Mouse (Mus musculus) R1 (cell line): ENCODE measurements around the gene Zfp423.

Experiments used
- DNase-seq: peaks from one replicate; pipeline ENCODE4 v3.0.0-alpha.2; 2018; ENCODE audit warnings: low read depth, low spot score

The Zfp423 gene

DNA sequence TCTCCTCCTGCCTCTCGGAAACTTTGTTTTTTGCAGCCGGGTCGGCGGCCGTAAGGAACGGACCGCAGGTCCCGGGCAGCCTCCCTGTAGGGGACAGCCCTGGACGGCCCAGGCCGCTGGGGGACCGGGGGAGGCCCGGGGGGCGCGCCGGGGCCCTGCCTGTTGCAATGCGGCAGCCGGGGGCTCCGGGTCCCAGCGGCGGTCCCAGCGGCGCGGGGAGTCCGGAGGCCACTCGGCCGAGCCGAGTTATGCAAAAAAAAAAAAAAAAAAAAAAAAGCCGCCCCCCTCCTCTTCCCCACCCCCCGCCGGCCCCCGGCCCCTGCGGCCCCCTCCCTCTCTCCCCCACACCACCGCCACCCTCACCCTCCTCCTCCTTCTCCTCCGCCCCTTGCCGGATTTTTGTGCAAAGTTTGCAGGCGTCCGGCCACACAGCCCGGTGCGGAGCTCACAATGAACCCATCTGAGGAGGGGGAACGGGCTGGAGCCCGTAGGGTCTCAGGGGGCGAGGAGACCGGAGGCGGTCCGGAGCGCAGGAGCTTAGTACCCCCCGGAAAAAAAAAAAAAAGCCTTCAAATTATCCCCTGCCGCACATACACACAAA is at the start of gene Zfp423:
Gene Zfp423 (minus strand): TSS at position 276 of the 601 bp plus-strand sequence.
- DNase-seq: peak; percentile 69

DNA sequence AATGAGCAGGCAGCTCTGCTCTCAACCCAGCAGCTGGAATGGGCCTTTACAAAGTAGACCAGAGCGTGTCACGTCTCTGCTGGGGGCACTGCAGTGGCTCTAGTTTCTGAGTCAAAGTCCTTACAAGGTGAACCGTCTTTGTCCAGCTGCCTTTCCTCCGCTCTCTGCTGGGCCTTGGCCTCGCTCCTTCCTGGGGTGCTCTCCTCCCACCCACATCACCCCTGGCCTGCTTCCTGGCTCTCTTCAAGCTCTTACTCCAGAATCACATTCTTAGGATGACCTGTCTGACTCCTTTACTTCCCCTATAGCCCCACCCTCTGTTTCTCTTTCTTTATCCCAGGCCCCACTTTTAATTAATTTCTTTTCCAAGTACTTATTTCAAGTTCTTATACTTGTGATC is 47.4 kb upstream of the Zfp423 start:
- DNase-seq: no peak

DNA sequence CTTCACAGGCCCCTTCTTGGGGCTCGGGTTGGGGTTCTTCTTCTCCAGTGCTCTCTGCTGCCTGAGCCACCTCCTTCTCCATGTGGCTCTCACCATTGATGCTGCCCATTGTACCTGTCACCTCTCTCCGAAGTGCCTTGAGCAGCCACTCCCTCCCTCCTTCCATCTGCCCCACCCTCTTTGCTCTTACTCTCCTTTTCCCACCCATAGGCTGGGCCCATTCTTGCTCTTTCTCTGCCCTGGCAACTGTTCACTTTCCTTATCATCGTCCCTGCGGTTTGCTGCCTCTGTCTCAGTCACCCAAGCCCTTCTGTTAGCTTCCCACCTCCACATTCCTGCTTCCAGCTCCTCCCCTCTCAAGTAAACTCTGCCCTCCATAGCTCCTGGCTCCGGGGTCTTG is 25.4 kb upstream of the Zfp423 start:
- peak; percentile 75 for DNase-seq

DNA sequence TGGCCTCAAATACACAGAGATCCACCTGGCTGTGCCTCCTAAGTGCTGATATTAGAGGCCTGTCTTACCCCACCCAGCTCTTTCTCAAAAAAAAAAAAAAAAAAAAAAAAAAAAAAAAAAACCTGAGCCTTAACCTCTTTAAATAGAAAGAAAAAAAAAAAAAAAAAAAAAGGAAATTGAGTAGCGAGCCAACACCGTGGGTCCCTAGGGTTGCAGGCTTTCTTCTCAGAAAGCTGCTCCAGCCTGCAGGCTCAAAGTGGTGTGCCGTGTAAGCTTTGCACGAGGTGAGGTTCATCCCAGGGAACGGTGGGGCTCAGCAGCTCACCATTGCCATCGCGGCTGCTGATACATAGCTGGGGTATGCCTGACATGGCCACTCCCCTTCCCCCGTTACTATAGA is 24.6 kb upstream of the Zfp423 start:
- peak; percentile 75 for DNase-seq

DNA sequence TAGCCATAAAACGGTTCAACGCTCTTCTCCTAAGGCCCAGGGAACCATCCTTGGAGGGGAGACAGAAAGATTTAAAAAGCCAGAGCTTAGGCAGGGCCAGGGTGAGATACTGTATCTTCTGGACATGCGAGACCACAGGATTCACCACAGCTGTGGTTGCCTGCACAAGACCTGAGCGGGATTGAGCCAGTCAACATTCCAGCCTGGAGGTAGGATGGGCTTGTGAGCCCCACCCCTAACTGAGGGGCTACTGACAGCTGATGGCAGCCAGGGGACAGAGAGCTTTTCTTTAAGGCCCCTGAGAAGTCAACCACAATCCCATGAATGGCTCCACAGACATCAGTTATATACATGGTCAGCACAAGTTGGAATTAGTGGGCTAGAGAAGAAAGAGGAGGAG is 23.5 kb upstream of the Zfp423 start:
- DNase-seq: peak; percentile 89

DNA sequence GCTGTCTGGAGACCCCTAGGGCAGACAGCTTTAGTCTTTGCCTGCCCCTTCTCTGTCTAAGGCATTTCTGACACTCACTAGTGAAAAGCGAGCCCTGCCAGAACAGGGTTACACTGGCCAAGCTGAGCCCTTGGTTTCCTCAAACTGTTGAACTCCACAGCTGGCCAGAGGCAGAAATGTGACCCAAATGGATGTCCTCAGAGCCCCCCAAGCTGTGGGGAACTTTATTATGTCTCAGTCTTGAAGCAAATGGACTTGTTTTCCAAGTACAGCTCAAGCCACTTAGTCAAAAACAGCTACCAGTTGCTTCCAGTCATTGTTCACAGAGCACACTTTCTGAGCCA is 16.0 kb upstream of the Zfp423 start:
- no peak for DNase-seq

DNA sequence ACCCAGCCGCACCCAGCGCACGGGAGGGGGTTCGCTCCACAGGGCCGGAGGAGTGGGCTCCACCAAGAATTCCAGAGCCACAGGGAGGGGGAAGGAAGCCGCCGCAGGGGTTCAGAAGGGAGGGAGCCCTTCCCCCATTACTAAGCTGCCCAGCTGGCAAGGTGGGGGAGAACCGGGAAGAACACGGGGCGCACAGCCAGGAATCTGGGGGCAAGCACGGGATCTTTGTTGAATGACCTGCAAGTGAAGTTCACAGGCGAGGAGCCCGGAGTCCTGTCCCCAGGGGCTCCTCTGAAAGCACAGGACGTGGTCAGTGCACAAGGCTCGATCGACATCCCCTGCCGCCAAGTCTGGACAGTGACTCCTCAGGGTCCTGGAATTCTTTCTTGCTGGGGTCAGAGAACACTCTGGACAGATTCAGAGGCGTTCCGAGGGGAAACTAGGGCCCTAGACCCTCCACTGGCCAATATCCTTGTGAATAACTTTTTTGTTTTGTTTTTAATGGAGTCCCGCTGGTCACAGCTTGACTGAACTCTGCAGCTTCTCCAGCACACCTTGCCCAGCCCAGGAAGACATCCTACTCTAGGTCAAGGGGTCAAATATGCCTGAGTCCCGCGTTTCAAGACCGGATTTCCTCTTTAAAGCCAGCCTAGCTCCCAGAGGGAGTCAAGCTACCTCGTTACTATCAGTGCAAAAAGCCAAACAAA is 15.5 kb upstream of the Zfp423 start:
- peak; percentile 99 for DNase-seq

DNA sequence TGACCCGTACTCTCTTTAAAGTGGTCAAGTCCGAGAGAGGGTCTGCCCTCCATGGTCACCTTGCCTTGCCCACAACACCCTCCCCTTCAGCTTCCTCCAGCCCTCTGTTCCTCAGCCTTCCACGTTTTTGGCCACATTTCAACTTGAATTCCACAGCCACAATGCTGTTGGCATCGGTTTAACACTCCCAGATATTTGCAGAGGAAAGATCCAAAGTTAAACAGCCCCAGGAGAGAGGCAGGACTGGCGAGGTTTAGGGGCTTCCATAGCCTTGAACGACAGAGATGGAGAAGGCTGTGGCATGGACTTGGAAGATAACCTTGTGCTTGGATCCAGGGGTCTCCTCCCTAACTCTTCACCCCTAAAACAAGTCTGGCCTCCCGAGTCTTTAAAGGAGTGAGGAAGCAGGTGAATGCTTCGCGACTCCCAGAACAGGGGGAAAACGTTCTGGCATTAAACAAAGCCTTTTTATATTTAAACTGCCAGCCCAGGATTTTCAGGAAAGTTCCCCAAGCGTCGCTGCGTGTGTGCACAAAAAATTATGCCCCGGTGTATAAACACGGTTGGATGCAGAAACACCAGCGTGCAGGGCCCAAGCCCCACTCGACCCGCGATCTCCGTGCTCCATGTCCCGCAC is 14.8 kb upstream of the Zfp423 start:
- DNase-seq: no peak

DNA sequence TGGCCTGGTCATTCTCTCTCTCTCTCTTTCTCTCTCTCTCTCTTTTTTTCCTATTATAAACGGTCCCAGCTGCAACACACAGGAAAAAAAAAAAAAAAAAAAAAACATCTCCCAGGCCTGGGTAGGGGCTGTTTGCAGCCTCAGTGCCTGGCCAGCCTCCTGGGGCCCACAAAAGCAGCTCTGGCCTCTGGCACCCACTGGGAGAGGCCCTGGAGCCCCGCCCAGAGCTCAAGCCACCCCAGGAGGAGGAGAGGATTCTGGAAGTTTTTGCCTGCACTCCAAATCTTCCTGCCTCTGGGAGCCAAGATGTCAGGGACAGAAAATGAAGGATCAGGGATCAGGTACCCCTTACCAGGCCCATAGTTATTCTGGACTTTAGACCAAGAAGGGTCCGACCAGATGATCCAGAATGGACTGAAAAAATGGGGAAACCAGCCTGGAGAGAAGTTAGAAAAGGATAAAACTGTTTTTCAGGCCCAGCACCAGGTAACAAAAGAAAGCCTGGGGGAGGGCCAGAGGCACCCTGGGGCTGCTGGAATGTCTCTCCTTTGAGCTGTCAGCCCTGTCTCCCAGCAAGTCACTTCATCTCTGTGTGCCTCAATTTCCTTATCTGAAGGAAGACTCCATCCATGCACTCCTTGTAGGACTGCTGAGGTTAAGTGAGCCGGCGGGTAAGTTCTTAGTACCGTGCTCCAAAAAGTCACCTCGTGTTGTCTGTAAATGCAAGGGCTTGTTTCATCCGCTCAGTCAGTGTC is 8.6 kb upstream of the Zfp423 start:
- peak; percentile 81 for DNase-seq

DNA sequence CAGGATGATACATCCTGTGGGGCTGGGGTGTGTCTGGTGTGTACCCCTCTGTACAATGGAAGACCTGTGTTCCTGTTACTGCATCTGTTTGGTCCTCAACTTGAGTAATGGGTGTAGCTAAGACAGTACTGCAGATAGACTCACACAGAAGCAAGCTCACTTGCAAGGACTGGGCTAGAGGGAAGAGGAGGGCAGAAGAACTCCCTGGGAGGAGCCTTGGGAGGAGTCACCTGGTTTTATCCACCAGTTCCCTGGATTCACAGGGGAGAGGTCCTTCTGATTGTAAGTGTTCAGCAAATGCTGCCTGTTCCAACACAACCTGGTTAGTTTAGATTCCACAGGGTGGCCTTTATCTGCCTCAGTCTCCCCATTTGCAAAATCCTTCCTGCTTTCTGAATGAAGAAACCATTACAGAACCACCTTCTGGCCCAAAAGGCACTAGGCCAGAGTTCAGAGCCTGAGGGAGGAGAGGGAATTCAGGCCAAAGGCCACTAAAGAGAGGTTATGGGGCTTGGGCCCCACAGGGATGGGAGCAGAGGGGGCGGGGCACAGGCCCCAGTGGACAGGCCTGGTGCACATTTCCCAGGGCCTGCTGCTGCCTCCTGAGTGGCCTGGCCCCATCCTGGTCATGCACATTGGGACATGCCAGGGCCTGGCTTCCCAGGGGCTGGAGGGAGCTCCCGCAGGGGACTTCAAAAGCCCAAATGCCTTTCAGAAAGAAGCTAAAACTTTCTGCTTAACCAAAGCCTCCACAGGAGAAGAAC is 7.8 kb upstream of the Zfp423 start:
- peak; percentile 61 for DNase-seq

DNA sequence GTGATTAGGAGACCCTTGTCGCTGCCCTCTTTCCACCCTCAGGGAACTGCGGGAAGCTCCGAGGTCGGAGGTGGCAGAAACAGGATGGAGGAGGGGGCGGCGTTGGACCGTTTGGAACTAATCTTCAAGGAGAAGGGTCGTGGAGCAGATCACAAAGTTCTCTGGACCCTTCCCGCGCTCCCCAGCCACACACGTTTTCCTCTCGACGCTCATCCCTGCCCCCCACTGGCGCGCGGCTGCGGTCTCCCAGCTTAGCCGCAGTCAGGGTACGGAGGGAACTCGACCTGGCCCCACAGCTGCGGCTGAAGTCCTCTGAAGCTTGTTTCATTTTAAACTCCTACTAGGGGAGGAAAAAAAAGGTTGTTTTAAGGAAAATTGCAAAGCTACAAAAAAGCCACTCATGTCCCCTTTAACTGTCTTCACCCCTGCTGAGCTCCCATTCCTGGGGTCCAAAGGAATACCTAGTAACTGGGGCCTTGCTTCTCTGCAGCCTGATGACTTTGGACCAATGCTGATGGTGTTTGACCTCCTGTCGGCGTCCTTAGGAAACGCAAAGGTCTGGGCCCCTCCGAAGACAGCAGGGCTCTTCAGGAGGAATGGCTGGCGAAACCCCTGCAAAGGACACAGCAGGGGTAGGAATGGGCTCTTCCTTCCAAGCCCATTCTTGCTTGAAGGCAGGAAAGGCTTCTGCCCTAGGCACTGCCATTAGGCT is 3.3 kb upstream of the Zfp423 start:
- DNase-seq: peak; percentile 67

DNA sequence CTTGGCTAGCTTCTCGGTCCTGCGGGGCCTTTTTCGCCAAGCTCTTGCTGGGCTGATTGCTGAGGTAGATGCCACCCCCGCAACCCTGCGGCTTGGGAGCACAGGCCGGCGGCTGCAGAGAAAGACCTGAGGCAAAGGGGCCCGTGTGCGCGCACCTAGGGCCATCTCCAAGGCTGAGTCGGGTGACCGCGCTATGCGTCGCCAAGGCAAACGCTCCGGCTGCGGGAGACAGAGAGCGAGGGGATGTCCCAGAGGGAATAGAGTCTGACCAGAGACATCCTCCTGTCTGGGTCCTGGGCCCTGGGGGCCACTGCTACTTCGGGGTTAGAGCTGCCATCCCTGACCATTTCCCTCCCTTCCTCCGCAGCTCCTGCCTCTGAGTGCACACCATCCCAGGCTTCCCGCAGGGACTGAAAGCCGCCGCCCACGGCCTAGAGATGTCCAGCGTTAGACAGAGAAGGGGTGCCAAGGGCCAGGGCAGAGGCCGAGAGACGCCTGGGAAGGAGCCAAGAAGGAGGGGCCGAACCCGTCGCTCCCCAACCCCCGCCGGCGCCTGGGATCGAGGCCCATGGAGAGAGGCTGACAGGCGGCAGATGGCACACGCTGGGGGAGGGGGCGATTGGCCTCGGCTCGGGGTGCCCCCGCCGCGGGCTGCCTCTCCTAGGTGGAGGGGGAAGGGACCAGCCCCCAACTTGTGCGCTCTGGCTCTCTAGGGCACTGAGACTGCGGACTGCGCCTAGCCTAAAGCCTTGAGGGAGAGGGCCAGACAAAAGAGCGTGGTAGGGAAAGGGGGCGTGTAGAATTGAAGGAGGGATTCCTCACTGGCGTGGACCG is 2.5 kb upstream of the Zfp423 start:
- peak; percentile 68 for DNase-seq

DNA sequence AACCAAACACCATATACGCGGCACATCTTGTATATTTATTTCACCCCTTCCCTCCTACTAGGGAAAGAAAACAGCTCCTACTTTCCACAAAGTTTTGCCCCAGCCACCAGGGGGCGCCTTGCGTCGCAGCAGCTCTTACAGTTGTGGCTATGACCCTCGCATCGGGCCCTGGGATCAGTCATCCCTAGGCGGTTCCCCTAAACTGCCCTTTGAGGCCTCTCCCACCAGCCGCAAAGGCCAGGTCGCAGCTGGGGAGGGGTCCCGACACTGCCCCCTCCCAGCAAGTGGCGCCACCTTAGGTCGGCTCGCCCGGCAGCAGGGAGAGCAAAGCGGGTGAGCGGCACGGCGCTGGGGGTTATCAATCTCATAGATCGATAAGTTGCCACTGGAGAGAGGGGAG is 1.7 kb upstream of the Zfp423 start:
- DNase-seq: peak; percentile 84

DNA sequence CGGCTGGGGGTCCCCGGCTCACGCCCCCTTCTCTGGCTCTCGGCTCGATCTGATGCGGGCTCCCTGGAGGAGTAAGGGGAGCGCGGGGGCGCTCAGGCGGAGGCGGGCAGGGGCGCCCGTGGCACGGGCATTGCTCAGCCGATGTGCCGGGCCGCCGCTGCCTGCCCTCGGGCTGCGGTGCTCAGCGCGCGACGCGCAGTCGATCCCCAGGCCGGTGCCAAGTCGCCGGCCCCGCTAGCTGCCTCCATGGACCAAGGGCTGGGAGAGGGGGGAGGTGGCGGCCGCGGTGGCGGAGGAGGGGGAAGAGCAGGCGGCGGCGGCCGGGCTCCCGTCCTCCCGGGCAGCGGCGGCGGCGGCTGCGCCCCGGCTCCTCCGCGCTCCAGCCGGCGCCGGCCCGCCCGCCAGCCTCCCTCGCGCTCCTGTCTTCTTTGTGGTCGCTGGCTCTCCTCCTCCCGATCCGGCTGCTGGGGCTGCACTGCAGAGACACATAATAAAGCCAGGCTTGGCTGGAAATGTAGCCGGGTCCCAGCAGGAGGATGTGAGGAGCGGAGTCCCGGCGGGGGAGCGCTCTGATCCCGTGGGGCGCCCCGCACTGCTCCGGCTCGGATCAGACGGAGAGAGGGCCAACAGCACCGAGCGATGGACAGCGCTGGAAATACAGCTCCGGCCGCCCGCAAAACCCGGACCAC is 810 bp upstream of the Zfp423 start:
- peak; percentile 71 for DNase-seq

DNA sequence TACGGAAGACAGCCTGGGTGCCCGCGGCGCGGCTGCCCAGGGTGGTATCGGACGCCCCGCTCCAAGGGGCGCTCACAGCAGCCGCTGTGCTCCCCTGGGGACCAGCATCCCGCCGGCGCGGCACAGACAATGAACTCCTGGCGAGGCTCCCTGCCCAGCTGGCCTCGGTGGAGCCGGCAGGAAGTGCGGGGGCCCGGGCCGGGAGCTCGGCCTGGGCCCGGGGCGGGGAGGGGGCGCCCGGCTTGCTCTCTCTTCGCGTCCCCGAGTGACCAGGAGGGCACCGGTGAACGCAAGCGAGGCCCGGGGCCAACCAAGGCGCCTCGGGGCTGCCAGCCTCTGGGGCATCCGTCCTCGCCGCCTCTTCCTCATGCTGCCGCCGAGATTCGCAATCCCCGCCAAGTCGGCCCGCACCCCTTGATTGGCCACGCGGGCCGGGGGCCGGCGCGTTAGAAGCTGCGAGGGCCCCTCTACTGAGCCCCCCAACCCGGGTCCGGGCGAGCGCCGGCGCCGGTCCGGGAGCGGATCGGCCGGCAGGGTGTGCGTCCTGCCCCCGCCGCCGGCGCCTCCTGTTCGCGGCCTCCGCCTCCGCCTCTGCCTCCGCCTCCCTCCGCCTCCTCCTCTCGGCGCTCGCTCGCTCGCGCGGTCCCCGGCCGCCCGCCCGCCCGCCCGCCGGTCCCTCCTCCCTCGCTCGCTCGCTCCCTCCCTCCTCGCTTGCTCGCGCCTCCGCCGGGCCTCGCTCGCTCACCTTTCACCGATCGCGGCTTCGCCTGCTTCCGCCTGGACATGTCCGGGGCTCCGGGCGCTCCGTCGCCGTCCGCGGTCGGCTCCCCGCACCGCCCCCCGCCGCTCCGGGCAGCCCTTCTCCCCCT is 710 bp downstream of the Zfp423 start:
- peak; percentile 42 for DNase-seq

DNA sequence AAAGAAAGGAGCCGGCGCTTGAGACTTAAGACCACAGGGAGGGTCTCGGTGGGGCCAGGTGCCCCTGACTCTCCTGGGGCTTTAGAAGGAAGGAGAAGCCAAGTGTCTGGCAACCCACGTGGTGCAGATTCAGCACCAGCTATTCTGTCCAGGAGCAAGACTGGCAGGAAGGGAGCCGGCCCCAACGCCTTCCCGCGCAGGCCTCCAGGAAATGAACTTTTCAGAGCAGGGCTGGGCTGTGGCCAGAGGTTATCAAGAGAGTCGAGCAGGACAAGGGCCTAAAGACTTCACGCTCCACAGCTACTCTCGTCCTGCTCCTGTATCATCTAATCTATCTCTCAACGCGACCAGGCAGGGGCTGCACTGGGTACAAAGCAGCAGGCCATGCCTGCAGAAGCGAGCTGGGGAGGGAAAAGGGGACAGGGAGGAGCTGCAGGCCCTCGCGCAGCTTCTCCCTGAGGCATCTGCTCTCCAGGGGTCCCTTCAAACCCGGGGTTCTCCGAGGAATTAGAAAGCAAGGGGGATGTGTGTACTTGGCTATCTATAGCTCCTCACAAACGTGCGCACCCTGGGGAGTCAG is 1.4 kb downstream of the Zfp423 start:
- peak; percentile 73 for DNase-seq

DNA sequence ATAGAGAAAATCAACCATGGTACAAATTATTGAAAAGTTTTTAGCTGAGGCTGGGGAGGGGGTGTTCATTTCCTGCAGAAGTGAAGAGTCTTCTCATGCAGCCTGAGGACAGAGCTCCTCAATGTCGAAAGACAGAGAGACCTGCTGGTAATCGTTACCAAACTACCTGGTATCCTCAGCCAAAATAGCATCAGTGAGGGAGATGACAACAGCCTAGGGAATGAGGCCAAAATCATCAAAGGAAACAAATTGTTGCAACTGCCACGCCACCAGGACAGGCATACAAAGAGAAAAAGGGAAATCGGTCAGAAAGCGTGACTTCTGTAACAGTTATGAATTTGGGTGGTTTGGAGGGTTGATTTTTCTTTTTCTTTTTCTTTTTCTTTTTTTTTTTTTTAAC is 3.4 kb downstream of the Zfp423 start:
- no peak for DNase-seq

DNA sequence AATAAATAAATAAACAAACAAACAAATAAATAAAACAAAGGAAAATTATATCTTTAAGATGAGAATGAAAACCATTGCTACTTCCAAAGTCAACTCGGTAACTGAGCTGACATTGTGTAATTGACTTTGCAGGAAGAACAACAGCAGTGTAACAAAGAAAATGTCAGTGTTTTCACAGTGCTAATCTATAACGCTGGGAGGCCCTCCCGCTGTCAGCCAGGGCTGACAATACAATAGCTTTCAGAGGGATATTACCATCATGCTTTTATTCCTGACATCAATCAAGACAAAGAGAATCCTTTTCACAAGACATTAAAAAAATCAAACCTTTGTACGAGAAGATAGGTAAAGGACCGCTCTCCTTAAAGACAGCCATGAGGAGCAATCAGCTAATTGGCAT is 5.9 kb downstream of the Zfp423 start:
- no peak for DNase-seq
